Mouse (Mus musculus): ENCODE data around the gene Akap2.

Akap2 gene

DNA sequence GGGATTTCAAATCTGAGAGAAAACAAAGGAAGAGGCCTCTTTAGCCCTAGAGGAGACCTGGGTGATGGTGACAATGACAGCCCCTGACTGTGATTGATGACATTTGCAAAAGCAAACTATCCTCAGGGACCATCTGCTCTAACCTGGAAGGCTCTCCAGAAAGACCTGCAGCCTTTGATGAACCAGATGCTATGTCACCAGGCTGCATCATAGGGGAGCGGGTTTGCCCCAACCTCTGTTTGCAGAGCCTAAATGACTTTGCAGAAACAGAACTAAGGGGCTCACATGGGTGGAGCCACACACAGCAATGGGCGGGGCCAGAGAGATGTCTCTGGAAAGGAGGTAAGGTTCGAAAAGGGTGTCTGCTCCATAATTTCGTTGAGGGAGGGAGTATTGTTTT is 115.6 kb downstream of the Akap2 start:
- DNase-seq (ENCODE audit: low spot score): peak; percentile 65

DNA sequence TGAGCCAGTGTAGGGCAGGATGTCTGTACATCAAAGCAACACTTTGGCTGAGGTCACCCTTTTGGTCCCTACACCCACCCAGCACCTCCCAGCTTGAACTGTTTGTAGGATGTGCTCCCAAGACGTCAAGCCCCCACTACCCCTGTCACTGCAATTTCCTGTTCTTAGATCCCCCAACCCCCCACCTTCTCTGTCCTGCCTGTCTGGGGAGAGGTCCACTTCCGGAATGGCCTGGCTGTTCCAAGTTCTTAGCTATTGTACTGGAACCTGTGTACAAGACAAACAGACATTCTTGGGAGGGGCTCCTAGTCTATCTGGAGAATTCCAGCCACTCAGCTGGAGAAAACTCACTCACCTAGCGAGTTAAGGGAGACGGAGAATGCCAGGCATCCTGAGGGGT is 116.7 kb downstream of the Akap2 start:
- DNase-seq (ENCODE audit: low spot score): no peak

DNA sequence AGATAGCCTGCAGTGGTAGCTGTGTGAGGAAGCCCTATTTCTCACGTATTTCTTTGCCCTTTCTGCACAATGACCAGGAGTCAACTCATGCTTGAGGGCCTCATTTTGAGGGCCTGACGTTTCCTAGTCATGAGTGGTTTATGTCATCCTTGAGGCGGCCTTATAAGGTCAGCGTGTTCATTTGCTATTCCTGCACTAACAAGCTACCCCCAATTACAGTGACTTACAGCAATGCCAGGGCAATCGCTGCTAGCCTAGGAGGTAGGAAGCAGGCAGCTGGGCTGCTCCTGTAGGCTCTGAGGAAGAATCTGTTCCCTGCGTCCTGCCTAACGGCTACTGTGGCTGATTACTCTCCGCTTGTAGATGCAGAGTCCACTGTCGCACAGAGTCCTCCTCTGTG is 119.6 kb downstream of the Akap2 start:
- DNase-seq (ENCODE audit: low spot score): no peak

DNA sequence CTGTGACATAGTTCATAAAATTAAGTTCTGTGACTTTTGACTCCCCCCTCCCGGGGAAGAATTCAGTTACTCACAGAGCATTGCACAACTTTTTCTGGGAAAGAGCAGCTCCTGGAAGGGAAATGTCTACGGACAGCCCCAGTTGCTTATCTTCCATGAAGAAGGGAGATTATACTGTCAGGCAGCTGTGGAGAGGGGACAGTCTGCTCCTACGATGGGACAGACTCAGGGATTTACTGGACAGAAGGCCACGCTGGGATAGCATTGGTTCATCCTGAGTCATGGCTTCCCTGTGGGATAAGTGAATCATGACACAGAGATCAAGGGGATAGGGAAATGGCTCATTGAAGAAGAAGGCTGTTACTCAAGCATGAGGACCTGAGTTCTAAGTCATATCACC is 121.9 kb downstream of the Akap2 start:
- DNase-seq (ENCODE audit: low spot score): no peak

DNA sequence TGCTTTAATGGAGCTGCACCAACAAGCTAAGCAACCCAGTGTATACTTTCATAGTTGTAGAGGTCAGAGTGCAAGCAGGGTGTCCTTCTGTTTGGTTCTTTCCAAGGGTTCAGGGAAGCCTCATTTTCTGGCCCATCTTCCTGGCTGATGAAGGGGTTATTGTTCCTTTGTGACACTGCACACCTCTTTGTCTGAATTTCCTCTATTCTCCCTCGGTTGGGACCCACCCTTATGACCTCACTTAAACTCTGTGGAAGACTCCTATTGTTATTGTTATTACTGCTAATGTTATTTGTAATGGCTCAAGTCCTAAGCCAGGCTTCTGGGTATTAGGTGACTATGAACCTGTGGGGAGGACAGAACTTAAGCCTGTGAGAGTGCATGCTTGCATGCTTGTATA is 124.5 kb downstream of the Akap2 start:
- DNase-seq (ENCODE audit: low spot score): no peak

DNA sequence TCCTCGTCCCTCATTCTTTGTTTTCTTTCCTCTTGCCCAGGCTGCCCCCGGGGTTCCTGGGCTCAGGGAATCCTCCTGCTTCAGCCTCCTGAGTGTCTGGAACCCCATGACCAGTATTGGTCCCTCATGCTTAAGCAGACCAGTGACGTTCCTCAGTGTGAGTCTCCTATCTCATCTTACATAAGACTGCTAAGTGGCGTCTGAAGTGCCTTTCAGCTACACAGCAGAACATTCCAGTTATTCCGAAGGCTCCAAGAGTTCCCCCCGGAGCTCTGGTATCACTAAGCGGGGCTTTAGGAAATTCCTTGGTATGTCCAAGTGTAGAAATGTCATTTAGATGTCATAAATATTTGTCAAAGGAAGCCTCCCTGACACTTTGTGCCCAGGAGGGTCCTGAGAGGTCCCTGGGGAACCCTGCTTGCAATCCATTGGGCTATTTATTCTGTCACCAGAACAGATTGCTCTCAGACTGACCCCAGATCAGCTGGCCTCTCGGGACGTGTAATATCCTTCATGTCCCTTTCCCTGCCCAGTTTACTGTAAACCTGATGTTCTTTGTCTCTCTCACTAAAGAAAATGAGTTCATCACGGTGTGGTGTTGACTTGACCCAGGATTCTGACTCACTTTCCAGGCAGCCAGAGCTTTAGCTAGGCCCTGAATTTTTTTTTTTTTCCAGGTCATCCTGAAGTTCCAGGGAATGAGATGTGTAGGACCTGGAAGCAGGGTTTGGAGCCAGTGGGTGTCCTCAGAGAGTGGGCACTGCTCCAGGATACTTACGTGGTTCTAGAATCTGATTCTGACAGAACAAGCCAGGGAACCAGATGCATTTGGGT is 125.2 kb downstream of the Akap2 start:
- DNase-seq (ENCODE audit: low spot score): no peak

DNA sequence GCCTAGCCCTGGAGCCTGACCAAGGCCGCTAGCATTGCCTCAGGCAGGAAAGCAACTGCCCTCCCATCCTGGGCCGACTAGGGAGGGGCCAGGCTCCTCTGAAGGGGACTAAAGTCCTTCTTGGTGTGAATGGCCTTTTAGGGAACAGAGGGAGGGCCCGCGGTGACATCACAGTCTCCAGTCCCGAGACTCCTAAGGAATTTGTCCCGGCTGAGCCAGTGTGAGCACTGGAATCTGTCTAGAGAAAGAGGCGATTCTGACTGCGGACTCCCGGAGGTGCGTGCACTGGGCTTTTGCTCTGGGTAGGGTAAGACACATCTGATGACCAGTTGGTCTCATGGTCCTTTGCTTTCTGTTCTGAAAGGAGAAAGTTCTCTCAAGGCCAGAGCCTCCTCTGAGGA is 127.6 kb downstream of the Akap2 start:
- DNase-seq (ENCODE audit: low spot score): peak; percentile 92

DNA sequence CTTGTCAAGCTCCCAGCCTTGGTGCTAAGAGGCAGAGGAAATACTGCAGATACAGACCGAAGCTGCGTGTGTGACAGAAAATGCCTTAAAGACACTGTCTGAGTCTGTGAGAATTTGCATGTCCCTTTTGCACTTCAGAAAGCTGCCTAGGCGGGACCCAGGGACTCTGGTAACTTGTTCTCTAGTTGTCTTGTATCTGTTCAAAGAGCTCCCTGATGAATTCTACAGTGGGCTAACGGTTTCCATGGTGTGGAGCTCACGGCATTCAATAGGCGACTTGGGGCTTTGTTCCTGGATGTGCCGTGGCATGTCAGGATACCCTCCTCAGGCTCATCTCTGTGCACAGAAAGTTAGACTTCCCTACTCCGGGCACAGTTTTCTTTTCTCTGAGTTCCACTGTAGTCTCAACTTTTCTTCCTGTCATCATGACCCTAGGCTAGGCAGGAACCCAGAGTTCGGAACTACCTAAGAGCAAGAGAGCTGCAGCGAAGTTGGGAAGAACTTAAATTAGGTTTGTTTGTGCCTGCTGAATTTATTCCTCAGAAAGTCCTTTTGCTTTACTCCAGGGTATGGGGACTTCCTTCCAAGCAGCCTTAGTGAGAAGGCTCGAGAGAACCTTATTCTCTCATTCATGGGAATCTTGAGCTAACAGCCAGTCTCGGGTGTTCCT is 128.2 kb downstream of the Akap2 start:
- DNase-seq (ENCODE audit: low spot score): peak; percentile 76

DNA sequence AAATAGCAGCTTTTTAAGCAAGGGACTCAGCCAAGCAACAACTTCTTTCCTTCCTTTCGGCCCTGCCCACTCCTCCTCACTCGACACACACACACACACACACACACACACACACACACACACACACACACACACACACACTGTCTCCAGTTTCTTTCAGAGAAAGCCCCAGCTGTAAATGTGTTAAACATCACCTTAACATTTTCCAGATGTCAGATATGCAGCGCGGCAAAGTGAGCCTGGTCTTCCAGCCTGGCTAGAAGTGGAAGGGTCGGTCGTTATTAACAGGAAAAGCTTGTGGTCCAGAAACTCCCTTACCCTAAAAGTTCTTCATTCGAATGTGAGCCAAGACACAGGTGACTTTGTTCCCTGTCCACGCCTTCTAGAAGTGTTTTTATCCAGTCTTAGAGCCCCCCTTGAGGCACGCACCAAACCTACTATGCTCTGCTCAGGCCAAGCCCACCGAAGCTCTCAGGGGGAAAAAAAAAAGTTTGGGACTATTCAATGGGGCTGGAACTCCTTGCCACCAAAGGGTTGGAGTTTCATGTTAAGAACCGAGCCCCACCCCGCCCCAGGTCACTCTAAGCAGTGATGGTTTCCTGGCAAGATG is 129.0 kb downstream of the Akap2 start:
- peak; percentile 84 for DNase-seq (ENCODE audit: low spot score)

DNA sequence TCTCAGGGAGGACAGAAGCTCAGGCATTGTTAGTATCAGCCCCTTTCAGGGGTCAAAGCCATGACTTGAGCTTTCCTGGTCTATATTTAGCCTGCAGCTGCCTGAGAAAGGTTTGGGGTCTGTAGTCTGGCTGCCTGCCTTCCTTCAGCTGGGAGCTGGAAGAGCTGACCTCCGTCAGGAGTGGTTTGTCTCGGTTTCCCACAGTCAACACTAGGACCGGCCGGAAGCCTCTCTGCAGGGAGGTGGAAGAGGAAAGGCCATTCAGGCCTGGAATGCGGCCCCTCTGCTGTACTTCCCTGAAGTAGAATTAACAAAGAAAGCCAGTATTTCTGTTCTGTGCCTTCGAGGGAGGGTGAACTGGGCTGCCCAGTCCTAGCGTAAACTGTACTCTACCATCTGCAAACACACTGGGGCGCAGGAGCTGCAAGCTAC is 129.6 kb downstream of the Akap2 start:
- DNase-seq (ENCODE audit: low spot score): peak; percentile 73

DNA sequence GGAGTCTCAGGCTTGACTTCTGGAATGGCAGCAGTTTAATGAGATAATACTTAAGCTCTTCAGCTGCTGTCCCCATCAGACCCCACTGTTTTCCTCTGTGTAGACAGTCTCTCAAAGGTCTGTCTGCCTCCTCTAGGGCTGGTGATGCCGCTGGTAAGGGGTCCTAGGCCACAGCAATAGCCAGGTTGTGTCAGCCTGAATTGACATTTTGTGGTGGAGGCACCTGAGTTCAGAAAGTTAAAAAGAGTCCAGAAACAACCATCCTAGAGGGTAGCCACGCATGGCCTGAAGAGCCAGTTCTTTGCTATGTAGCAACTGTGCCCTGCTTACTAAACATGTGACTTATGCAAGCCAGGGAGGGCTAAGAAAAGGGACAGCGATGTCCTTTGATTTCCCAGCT is 130.2 kb downstream of the Akap2 start:
- no peak for DNase-seq (ENCODE audit: low spot score)

DNA sequence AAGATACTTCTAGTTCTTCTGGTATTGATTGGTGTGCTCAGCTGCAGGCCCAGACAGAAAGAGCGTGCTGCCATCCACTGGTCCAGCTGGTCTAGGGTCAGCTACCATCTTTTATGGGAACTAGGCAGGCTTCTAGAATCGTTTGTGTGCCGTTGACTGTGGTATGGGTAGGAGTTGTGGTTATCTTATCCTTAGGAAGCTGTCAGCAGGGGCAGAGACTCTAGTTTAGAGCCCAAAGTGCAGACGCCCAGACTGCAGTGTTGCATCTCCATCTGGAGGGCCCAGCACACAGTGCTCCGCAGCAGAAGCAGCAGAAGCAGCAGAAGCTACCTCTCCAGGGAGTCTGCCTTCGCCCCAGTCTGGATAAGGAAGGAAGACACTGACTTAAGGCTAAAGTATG is 132.0 kb downstream of the Akap2 start:
- DNase-seq (ENCODE audit: low spot score): no peak

DNA sequence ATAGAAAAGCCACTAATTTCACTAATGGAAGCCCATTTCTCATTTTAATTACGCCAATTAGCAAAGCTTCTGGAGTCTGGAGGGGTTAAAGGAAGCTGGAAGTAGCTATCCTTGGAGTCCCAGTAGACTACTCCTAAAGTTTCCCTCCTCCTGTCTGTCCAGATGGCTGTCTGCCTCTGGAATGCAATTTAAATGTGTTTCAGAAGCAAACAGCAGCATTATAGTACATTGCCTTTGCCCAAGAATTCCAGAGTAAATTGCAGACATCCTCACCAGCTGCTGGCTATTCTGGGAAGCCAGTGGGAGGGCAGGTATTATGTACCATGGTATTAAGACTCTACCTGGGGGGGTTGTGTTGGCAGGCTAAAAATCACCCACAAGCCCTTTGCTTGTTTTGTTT is 134.3 kb downstream of the Akap2 start:
- DNase-seq (ENCODE audit: low spot score): no peak

DNA sequence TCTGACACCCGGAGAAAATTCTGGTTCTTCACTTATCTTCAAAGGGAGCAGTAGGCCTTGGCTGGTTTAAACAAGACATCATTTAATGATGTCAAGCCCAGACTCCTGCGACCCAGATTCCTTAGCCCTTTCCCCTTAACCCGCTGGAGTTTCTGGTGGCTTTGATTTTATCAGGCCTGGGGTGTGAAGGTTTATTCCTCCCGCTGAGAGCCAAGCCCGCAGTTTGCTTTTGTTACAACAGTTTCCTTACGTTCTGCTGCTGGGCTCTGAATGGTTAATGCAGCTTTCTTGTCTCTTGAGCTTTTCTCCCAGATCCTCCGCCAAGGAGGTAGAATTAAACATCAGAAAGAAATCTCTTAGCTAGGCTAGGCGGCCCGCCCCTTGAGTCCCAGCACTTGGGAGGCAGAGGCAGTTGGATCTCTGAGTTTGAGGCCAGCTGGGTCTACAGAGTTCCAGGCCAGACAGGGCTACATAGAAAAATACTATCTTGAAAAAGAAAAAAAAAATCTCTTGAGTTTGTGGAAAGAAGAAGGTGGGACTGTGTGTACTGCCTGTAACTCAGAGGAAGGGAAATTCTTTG is 135.1 kb downstream of the Akap2 start:
- DNase-seq (ENCODE audit: low spot score): no peak

DNA sequence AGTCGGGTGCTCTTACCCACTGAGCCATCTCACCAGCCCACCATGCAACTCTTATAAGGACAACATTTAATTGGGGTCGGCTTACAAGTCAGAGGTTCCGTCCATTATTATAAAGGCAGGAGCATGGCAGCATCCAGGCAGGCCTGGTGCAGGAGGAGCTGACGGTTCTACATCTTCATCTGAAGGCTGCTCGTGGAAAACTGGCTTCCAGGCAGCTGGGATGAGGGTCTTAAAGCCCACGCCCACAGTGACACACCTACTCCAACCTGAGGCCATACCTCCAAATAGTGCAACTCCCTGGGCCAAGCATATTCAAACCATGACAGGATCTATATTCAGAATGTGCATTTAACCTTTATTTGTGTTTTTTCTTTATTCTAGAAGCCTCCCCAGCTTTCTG is 136.7 kb downstream of the Akap2 start:
- no peak for DNase-seq (ENCODE audit: low spot score)

DNA sequence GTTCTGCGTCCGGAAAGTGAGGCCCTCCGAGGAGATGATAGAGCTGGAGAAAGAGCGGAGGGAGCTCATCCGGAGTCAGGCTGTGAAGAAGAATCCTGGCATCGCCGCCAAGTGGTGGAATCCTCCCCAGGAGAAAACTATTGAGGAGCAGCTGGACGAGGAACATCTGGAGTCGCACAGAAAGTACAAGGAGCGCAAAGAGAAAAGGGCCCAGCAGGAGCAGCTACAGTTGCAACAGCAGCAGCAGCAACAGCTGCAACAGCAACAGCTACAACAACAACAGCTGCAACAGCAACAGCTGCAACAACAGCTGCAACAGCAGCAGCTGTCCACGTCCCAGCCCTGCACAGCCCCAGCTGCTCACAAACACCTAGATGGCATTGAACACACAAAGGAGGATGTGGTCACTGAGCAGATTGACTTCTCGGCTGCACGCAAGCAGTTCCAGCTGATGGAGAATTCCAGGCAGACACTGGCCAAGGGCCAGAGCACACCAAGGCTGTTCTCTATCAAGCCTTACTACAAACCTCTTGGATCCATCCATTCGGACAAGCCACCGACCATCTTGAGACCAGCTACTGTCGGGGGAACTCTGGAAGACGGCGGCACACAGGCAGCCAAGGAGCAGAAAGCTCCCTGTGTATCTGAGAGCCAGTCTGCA is 138.0 kb downstream of the Akap2 start:
- DNase-seq (ENCODE audit: low spot score): no peak

DNA sequence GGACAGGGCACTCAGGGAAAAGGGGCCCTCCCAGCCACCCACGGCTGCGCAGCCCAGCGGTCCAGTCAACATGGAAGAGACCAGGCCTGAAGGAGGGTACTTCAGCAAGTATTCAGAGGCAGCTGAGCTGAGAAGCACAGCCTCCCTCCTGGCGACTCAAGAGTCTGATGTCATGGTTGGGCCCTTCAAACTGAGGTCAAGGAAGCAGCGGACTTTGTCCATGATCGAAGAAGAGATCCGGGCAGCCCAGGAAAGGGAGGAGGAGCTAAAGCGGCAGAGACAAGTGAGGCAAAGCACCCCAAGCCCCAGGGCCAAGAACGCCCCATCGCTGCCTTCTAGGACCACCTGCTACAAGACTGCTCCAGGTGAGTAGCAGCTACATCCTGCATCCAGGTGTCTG is 139.2 kb downstream of the Akap2 start:
- DNase-seq (ENCODE audit: low spot score): no peak

DNA sequence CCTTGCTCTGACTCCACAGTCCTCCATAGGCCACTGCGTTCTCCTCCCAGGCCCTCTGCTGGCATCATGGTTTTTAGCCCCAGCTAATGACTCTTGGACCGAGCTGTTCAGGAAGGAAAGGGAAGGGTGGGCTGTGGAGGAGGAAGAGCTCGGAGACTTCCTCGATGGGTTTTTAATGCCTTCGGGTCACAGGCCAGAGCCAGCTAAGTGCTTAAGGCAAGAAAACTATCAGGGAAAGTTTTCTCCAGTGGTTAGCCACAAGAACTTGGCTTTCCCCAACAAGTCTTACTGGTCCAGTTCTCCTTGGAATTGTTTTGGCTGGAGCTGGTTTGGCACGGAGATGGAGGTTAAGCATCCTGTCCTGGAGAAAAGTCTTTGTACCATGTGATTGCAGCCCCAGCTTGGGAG is 142.8 kb downstream of the Akap2 start:
- no peak for DNase-seq (ENCODE audit: low spot score)

DNA sequence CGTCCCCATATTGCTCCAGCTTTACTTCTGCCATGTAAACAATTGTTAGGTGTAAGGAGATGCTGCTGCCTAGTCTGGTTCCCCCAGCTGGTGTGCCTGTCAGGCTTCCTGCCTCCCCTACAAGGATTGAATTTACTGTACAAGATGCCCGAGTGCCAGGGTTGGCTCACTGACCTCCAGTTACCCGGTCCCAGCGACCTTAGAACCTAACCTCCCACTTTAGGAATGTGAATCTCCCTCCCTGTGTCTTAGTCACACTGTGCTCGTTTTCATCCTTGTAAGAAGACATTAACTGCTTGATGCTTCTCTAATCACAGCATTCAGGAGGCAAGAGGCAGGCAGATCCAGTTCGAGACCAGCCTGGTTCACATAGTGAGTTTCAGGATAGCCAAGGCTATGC is 143.7 kb downstream of the Akap2 start:
- no peak for DNase-seq (ENCODE audit: low spot score)

DNA sequence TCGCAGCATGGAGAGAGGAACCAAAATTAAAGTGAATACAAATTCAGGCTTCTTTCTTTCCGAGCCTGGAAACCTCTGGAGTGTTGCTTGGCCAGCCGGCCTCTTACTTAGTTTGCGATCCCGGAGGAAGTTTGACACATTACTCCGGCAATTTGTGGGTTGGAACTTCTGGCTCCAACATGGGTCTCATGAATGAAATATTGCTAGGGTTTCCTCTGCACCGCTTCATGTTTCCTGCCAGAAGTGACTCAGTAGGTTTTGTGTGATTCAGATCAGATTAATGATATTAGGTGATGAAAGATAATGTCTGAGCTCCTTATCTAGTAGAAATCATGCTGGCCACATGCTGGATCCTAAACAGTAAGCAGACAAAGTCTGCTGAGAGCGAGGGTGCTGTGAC is 144.4 kb downstream of the Akap2 start:
- DNase-seq (ENCODE audit: low spot score): no peak

DNA sequence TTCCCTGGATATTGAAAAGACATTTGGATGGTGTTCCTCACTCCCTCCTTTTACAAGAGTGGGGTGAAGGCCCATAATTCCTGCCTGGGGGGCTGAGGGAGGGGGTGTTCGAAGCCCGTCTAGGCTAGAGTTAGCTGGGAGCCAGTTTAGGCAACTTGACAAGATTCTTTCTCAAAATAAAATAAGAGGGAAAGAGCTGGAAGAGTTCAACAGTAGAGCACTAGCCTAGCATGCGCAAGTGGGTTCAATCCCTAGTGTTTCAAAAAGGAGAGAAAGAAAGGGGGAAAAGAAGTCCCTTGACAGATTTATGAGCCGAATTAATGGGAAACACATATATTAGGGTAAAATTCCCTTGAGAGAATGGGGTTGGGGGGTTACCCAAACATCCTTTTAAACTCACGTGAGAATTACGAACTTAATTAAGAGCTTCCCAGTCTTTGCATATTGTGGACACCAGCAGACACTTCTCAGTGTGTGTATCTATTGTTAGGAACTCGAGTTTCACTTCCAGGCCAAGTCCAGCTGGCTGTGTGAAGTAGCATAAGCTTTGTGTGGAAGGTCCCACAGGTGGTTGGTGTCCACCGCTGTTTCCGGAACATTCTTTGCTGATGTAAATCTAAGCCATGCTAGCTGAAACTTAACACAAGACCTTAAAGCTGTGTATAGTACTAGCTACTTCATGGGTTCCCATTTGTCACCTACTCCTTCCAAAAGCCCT is 145.0 kb downstream of the Akap2 start:
- DNase-seq (ENCODE audit: low spot score): no peak

DNA sequence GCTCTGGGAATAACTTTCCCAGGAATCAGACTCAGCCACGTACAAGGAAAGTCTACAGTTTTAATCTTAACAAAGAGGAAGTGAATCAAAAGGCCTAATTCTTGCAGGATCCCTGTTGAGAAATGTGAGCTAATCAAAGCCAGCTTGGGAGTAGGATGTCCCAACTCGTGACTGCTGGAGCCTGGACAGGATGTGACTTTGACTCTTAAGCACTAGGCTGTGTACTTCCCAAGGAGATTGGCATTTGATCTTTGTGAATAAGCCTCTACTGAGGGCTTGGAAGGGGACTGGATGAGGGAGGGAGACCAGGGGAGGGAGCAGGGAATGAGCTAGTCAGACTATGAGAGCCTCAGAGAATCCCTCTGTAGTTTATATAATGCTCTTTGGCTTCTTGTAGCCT is 148.6 kb downstream of the Akap2 start:
- peak; percentile 49 for DNase-seq (ENCODE audit: low spot score)
